Mouse (Mus musculus): Measurements from ENCODE around the gene Mast4.

The Mast4 gene

GRCm38 (mm10) chr13:102728035-102728434, 606.3 kb downstream of the Mast4 start:
- DNase-seq (ENCODE audit: extremely low spot score, low read depth, low spot score): no peak

GRCm38 (mm10) chr13:102726876-102727275, 607.4 kb downstream of the Mast4 start:
- no peak for DNase-seq (ENCODE audit: extremely low spot score, low read depth, low spot score)

- no peak for DNase-seq (ENCODE audit: extremely low spot score, low read depth, low spot score)
These were observed 608.4 kb downstream of the Mast4 start for GRCm38 (mm10) chr13:102725906-102726305.

GRCm38 (mm10) chr13:102725416-102725815, 608.9 kb downstream of the Mast4 start:
- DNase-seq (ENCODE audit: extremely low spot score, low read depth, low spot score): no peak

DNA sequence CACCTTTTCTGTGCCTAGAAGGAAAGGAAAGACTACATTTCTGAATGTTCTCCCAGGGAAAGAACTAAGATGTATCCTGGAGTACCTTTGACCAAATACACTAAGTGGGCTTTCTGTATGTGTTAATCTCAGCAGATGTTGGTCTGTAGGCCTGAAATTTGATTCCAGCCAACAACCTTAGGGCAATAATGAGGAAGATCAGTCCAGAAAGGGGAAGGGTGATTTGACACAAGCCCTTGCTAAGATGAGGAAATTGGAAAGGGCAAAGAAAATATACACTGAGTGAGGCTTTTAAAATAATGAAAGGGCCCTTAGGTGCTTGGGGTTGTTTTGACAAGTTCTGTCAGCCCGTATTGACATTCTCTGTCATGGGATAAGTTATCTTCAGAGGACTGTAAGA, 617.3 kb downstream of the Mast4 start:
- DNase-seq (ENCODE audit: extremely low spot score, low read depth, low spot score): no peak

DNA sequence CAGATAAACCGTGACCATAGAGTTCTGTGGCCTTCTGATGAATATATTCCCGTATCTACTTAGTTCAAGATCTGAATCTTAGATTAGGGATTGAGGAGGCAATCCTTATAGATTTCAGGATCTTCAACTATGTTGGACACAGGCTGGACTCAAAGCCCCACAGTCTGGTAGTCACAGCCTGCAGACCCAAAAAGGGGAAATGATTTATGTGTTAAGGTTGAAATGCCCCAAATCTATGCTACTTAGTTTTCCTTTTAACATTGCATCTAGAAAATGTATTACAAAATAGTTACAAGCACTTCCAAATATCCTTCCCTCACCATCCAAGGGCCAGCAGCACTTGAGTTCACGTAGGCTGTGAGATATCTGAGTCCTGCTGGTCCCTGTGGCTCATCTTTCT, 633.6 kb downstream of the Mast4 start:
- no peak for DNase-seq (ENCODE audit: extremely low spot score, low read depth, low spot score)

DNA sequence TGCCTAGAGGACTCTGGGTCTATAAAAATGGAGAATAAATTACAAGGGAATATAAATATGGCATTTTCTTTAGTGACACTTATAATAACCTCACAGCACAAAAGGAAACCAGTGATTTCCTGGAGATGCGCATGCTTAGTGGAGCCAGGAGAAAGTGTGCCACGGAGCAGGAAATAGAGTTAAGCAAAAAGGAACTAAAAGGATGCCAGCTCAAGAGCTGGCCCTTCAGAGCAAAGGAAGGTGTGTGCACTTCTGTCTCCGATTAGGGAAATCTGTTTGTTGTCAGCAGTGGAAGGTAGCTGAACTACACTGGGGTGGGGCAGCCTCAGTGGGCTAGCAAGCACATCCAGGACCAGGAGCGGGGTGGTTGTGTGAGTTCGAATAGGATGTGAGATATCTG, 634.1 kb downstream of the Mast4 start:
- no peak for DNase-seq (ENCODE audit: extremely low spot score, low read depth, low spot score)

DNA sequence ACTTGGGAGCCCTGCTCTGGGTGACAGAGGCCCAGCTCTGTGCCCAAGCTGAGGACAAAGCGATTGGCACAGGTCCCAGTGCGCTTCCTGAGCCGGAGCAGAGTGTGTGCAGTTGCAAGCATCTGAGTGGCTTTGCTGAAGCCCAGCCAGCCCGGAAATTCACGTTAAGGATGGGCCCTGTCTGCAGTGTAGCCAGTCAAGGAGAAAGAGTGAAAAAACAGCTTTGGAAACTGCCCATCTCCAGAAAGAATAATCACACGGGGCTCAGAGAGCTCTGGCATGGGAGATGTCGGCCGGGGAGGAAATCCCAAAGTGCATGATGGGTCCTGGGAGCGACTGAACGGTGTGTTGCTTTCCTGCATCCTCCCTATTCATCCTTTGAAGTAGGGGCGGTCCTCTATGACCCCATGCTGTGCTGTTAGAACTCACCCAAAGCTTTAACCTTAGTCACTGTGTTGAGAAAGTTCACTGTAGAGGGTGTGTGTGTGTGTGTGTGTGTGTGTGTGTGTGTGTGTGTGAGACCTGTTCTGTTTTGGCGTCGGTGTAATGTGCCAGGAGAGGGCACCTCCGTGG, 635.5 kb downstream of the Mast4 start:
- DNase-seq (ENCODE audit: extremely low spot score, low read depth, low spot score): no peak

DNA sequence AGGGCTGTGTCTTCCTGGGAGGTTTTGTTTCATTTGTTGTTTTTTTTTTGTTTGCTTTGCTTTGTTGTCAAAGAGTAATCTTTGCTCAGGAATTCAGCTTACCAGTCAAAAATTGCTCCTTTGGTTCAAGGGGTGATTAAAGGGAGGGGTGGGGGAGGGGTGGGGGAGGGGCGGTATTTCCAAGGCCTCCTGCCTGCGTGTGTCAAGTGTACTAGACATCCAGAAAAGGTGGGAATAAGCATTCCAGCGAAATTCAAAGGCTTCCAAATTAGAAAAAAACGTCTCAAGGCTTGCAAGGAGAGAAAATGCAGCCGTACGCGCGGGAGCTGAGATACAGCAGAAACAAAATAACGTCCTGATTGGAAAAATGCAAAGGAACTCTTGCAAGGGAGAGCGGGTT, 636.0 kb downstream of the Mast4 start:
- no peak for DNase-seq (ENCODE audit: extremely low spot score, low read depth, low spot score)

DNA sequence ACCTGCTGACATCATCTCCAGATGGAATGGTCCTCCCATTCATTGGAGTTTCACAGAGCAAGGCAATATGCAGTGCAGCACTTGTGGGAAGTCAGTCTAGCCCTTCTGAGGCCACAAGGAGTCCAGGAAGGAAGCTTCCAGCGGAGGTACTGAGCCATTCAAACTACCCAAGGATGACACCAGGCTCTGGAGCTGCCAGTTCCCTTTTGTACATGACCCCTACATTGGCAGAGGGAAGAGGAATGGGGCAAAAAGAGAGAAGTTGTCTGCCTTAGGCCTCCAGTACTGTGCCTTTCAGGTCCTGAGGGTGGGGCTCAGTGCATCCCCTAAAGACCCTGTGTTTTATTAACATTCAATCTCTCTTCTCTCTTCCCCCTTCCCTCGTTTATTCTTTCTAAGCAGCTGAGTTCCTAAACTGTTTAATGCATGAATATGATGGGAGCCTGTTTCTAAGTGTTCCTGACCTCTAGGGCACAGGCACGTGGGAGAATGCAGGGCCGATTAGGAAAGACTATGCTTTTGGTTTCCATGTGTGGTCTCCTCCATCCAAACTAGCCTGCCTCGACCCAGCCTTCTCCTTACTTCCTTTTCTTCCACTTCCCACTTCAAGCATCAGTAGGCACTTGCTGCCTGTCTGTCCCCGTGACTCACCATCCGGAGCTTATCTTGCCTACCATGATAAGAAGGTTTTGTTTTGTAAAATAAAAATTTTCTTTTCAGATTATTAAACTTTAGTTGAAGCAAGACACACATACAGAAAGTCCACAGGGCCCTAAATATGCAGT, 639.0 kb downstream of the Mast4 start:
- no peak for DNase-seq (ENCODE audit: extremely low spot score, low read depth, low spot score)

GRCm38 (mm10) chr13:102694154-102694553, 640.1 kb downstream of the Mast4 start:
- no peak for DNase-seq (ENCODE audit: extremely low spot score, low read depth, low spot score)

- DNase-seq (ENCODE audit: extremely low spot score, low read depth, low spot score): no peak
These were observed 640.9 kb downstream of the Mast4 start, which contains the start of gene Cd180 for GRCm38 (mm10) chr13:102693341-102693801. Cd180 (plus strand) TSS chr13:102693558.

DNA sequence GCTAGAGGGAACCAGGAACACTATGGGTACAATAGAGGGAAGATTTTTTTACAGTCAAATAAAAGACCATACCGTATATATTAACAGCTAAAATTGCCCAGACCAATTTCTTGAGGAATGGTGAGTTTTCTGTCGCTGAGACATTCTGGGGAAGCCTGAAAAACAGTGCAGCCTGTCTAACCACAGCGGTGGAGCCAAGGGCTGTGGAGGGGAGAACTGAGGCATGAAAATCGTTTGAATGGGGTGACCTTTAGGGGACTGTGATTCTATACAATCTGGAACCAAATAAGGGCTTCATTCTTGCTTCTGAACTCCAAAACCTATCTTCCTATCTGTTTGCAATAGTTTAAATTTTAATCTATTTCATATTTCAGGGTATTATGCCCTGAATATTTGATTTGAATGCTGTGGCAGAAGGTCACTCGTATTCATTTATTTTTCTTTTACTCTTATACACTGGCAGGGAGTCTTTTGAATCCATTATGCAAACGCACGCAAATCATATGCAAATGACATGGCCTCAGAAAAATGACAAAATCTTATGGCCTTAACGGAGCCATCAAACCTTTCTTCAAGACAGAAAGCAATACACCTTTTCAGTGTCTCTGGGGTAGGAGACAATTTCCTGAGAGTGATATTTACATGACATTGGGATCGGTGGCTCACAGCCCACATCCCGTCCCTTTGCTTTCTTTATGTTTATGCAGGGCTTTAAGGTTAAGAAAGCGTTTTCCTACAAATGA, 642.7 kb downstream of the Mast4 start:
- DNase-seq (ENCODE audit: extremely low spot score, low read depth, low spot score): no peak

- no peak for DNase-seq (ENCODE audit: extremely low spot score, low read depth, low spot score)
These were observed 644.1 kb downstream of the Mast4 start for GRCm38 (mm10) chr13:102690184-102690583.

- DNase-seq (ENCODE audit: extremely low spot score, low read depth, low spot score): no peak
These were observed 644.9 kb downstream of the Mast4 start for GRCm38 (mm10) chr13:102689201-102690090.

DNA sequence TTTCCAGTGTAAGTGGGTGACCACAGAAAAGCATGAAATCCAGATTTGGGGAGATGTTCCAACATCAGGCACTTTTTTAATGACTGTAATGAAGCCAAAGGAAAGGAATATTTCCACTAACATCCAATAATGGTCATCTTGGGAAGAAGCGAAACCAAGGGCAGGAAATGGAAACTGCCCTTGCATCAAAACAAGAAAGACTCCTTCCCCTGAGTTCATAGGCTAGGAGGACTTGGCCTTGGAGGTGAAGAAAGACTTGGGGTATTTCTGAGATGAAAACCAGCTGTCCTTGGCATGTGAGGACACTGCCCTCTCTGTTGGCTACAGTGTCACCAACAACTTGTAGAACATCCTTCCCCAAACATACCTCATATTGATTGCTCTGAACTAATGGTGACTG, 646.2 kb downstream of the Mast4 start:
- no peak for DNase-seq (ENCODE audit: extremely low spot score, low read depth, low spot score)

DNA sequence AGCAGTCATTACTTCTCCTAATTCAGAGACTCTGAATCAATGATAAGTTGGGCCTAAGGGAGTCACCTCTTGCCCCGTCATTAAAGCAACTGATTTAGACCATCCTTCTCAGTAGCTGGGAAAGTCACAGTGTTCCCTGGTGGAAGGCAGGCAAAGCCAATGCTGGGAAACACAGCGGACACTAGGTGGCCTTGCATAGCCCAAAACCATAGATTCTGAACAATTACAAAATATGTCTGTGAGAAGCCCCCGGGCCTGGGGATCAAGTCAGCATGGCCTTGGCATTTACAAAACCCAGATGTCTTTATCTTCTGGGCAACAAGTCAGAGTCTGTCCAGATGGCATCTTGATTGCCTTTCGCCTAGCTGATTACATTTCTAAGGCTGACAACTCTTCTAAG, 649.4 kb downstream of the Mast4 start:
- no peak for DNase-seq (ENCODE audit: extremely low spot score, low read depth, low spot score)
